Mouse (Mus musculus): ENCODE results near the gene Ano9.

DNA sequence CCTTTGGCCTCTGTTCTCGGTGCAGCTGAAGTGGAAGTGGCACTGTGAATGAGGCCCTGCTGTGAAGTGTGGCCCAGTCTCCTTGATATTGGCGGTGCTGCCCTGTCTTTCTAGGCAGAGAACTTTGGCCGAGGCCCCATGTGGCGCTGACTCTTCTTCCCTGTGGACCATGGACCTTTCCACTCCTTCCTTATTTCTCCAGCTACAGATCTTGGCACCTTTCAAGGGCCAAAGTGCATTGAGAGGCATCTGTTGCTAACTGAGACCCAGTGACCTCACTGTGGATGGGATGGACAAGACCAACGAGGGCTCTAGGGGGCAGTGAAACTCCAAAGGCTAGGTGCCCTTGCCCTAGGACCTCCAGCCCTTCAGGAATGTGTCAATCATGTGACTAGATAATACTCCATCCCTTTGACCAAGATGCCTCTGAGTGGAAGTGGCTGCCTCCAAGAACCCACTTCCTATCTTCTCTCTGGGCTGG is 3.5 kb upstream of the Ano9 start:
- 0 out of 2 replicates have a peak, but pooled peaks have one; percentile 5 for TF ChIP-seq CTCF (IDR thresholded peaks at IDR 0.05; ENCODE audit: control insufficient read depth, insufficient read depth, low read length)
- no peak for TF ChIP-seq POLR2A (IDR thresholded peaks at IDR 0.05; ENCODE audit: borderline replicate concordance, control insufficient read depth, low read depth, low read length)

Measured in bone marrow, adult 2 months (tissue).